Mouse (Mus musculus) brain, embryonic 14.5 days (tissue): ENCODE data around the gene Hsh2d. TPM values are rescaled to one million over a fixed set of nuclear protein-coding genes. Genes with fewer than 3 reads are reported as not detected.

Source experiments
- DNase-seq: peaks from one replicate; pipeline ENCODE4 v3.0.0-alpha.2; 2011; ENCODE audit warnings: low read depth
- CTCF ChIP-seq: fragments of 200-500 bp; IDR thresholded peaks from 2 replicates; pipeline ENCODE4 v1.5.1; 2012; ENCODE audit warnings: inconsistent platforms, mild to moderate bottlenecking, moderate library complexity, borderline replicate concordance; ENCODE audit not compliant: insufficient read depth, insufficient read length; ENCODE audit errors: extremely low read depth
- POLR2A ChIP-seq: fragments of 200-500 bp; IDR thresholded peaks from 2 replicates; pipeline ENCODE4 v1.6.1; 2012; ENCODE audit warnings: mild to moderate bottlenecking, inconsistent platforms, borderline replicate concordance; ENCODE audit not compliant: poor library complexity, insufficient read depth, insufficient read length, severe bottlenecking; ENCODE audit errors: extremely low read depth
- polyA plus RNA-seq: library from polyadenylated mRNA; depleted of rRNA; stranded (reverse); fragments of >200 nt; gene quantifications from 2 replicates; pipeline ENCODE4 v1.2.3, GENCODE M21; 2012; rRNA removed

Gene Hsh2d
- 0.09 and 0.14 TPM in 2 replicates for polyA plus RNA-seq

GRCm38 (mm10) chr8:72189417-72190214, at the start of gene Hsh2d:
Hsh2d (plus strand) TSS chr8:72189638.
- DNase-seq: no peak
- TF ChIP-seq CTCF: no peak
- no peak for TF ChIP-seq POLR2A

DNA sequence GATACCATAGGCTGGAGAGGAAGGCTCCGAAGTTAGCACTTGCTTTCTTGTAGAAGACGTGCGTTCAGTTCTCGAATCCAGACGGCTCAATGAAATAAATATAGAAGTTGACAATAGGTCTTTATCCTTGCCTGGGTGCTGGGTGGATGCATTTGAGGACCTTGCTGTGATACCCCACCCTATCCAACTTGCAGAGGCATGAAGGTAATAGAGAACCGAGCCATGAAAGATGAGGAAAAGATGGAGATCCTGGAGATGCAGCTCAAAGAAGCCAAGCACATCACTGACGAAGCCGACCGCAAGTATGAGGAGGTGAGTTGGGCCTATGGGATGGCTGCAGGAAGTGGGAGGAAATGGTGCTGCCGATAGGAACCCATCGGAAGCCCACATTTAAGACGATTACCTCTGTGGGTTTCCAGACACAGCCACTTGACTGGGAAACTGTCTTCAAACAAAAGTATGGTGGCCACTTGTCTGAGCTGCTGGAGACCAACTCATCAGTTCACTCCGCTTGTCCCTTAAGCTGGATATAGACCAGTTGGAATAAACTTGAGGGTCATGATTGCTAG, 46.1 kb upstream of the Hsh2d start:
- DNase-seq: no peak
- TF ChIP-seq POLR2A (no peak), CTCF (no peak)

- no peak for TF ChIP-seq CTCF
- TF ChIP-seq POLR2A: no peak
- DNase-seq: no peak
Measured at GRCm38 (mm10) chr8:72144345-72144975, 45.0 kb upstream of the Hsh2d start.

GRCm38 (mm10) chr8:72145511-72145910, 43.9 kb upstream of the Hsh2d start:
- TF ChIP-seq CTCF (no peak), POLR2A (no peak)
- no peak for DNase-seq

DNA sequence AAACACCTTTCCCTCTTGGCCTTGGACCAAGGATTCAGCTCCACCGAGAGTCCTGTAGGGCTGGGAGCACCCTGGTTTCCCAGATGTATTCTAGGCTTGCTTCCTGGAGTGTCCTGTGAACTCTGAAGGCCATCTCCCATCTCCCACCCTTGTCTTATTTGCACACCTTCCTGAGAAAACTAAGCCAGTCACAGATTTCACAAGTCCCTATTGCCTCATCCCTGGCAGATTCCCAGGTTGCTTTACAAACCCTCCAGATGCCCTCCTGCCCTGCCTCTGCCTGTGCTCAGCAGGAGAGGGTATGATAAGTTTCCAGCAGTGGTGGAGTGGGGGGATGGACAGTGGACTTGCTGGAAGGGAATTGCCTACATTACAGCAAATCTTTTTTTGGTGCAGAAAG, 43.4 kb upstream of the Hsh2d start:
- no peak for DNase-seq
- TF ChIP-seq POLR2A: no peak
- no peak for TF ChIP-seq CTCF

- TF ChIP-seq CTCF (no peak), POLR2A (no peak)
- no peak for DNase-seq
Measured at GRCm38 (mm10) chr8:72146556-72146955, 42.9 kb upstream of the Hsh2d start.

DNA sequence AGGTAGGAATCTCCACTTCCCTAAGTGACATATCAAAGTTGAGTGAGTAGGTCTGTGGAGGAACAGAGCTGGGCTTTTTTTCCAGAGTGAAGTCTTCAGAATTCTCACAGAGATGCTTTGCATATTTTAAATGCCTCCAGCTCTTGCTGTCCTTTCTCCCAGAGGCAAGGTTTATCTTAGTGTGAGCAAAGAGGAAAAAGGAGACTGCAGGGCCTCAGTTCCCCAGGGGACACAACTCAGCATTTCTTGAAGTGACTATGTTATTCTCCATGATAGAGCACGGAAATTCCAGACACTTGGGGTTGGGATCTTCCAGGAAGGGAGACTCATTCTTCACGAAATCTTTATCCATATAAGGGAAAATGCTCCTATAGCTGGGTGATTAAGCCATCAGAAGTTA, 42.2 kb upstream of the Hsh2d start:
- TF ChIP-seq CTCF (no peak), POLR2A (no peak)
- no peak for DNase-seq

DNA sequence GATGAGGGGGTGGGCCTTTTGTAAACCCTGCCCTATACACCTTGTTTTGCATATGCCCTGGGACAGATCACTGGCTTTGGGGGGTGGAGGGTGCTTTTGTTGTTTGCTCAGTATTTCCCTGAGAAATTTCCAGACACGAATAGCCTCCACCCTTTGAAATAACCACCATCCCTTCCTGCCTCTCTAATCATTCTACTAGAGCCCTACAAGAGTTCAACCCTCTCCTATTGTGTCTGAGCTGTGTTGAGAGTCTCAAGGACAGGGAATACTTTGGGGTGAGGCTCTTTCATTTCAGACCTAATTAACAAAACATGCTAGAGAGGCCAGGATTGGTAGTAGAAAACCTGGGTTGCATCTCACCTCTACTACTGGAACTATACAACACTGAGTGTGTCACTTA, 40.4 kb upstream of the Hsh2d start:
- no peak for DNase-seq
- no peak for TF ChIP-seq POLR2A
- TF ChIP-seq CTCF: no peak

DNA sequence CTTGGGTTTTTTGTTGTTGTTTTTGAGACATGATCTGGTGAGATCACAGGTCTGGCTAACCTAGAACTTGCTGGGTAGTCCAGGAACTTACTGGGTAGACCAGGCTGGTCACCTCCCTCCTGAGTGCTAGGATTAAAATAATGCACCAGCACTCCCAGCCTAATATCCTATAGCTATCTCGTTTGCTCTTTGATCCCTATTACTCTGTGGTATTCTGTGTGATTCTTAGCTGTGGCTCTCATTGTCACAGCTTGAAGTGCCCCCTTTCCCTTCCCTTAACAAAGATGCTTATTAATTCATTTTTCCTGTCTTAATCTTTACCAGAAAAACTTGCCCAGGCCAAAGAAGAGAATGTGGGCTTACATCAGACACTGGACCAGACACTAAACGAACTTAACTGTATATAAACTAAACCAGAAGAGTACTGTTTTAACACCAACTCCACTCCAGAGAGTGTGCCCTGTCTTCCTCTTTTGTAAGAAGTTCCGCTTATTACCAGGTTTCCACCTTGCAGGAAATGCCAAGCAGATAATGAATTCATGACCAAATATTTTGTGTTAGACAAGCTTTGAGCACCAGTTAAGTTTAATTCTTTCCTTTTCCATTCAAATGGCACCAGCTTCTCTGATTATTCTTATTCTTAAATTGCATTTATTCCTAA, 37.9 kb upstream of the Hsh2d start:
- DNase-seq: no peak
- TF ChIP-seq CTCF (no peak), POLR2A (no peak)

DNA sequence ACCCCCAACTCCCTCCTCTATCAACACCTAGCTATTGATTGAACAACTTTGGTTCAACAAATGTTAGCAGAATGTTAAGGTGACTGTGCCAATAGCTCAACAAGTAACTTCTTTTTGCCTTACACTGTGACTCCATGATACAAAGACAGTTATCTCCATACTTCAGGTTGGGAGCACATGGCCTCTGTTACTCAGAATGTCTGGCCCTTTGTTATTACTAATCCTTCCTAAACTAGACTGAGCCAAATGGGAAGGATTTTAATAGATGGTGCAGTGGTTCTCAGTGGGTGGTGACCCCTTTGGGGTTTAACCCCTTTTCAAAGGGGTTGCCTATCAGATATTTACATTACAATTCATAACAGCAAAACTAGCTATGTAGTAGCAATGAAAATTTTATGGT, 36.1 kb upstream of the Hsh2d start:
- TF ChIP-seq CTCF (no peak), POLR2A (no peak)
- no peak for DNase-seq

DNA sequence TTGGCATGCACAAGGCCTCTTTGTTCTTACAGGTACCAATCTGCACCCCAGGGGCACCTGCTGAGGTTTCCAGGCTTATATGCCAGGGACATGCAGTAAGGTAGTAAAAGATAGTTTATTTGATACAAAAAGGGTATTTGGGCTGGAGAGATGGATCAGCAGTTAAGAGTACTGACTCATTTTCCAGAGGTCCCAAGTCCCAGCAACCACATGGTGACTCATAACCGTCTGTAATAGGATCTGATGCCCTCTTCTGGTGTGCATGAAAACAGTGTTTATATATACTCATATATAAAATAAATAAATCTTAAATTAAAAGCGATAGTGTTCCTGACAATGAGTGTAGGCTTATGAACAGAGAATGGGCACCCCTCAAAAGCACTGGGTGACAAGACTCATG, 31.3 kb upstream of the Hsh2d start:
- no peak for DNase-seq
- TF ChIP-seq POLR2A (no peak), CTCF (no peak)
